Mouse (Mus musculus) monocyte, adult 2 months (primary cell): ENCODE data around the gene Egln3.
A peak's percentile ranks its signal among the peaks of the same experiment; 100 is the strongest.

Source experiments
- DNase-seq, 2 experiments: peaks; one replicate each; pipeline ENCODE4 v3.0.0; 2022; ENCODE audit warnings: low spot score in 2 of 2, low read depth in 1 of 2

The Egln3 gene

DNA sequence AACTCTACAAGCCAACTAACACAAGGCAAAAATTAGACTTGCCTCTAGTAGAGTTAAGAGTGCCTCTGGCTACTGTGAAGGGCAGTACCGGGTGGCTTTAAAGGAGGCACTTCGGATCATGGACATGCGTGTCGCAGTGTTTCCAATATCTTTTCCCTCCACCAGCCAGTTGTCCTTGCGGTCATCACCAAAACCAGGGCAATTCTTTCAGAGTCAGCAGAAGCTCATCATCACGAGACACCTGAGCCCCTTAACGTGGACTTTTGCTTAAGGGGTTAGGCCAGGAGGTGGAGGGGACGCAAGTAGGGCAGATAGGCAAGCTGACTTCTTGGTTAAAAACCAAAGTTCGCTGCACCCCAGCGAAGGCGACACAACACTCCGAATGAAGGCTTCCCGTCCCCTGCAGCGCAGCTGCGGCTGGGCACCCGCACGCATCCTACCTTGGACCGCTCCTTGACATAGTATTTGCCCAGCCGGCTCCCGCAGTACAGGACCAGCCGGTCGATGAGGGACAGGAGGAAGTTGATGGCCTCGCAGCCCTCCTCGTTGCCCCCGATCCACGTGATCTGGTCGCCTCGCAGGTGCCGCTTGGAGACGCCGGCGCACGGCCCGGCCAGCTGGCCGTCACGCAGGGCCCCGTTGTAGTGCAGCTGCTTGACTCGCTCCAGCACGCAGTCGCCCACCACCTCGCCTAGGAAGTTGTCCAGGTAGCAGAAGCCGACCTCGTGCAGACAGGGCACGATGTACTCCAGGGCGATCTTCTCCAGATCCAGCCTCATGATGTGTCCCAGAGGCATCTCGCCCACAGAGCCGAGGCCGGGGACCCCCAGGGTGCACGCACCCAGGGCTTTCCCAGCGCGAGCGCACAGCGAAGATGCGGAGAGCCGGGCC is 650 bp downstream of the Egln3 start:
- peak in 1 of 2 experiments; percentile 8 for DNase-seq

DNA sequence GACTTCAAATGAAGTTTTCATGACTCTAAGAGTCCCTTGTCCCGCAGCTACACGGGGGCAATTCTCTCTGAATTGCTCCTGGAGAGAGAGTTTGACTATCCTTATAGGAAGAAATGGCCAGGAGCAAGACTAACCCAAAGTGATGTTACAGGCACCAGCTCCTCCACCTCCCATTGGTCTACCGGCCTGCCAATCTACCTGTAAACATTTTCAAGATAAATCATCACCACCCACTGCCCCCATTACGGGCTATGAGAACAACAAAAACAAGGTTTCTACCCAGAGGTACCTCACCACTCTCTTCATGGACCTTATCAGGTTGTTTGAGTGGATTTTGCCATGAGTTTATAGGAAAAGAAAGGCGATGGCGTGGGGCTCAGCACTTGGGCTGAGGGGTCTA is 1.4 kb downstream of the Egln3 start:
- DNase-seq: no peak

DNA sequence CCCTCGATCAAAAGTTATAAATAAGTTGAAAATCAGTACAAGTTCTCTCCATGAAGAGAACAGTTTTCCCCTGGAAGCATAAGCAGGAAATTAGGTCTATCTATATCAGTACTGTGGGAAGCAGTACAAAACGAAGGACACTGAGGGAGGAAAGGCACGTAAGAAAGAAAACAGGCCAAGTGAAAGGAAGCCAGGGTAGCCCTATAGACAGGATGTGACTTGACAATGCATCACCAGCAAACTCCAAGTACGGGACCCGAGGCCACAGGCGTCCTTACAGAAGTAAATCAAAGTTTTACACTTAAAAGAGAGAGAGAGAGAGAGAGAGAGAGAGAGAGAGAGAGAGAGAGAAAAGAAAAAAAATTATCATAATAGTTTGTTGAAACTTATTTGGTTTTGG is 2.8 kb downstream of the Egln3 start:
- no peak for DNase-seq

GRCm38 (mm10) chr12:54200172-54200571 is 3.5 kb downstream of the Egln3 start:
- no peak for DNase-seq

DNA sequence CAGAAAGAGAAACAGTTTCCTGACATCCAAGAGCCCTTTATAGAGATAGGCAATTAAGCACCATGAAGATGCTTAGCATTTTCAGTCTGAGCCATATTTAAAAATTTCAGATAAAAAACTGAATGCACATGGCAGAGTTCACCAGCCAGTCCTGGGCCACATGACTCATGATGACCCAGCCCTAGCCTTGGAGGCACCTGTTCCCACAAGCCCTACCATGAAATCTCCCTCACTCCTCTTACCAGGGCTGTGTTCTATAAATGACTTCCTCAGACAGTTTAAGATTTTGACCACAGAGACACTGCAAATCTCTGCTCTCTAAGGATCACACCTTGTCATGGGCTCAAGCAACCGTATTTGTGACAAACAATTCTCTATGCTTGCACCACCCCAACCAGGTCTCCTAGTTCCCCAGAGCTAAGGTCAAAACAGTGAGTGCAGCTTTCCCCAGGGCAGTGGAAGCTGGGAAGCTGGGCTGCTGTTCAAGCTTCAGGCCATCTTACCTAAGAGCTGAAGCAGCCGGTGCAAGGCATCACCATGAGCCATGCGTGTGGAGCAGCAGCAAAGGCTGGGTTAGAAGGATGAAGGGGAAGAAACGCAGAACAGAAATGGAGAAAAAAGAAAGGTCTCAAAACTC is 5.3 kb downstream of the Egln3 start:
- no peak for DNase-seq

GRCm38 (mm10) chr12:54197849-54198248 is 5.8 kb downstream of the Egln3 start:
- no peak for DNase-seq

DNA sequence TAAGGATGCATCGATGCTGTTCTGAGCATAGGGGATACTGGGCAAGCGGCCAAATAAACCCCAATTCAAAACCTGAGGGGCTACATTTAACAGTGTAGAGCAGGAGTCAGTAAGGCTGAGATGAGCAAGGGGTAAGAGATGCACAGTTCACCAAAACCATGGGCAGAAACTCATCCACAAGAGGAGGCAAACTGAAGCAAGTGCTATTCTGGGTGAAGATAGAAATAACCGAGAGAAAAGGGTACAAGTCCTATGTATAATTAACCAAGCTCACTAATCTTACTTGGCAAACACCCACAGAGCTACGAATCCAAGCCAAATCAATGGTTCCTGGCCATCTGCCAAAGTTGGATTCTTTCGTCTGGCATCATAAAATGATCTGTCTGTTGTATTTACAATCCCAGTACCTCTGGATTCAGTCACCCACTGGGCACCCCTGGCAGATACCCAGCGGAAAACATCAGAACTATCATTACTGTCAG is 6.3 kb downstream of the Egln3 start:
- no peak for DNase-seq

DNA sequence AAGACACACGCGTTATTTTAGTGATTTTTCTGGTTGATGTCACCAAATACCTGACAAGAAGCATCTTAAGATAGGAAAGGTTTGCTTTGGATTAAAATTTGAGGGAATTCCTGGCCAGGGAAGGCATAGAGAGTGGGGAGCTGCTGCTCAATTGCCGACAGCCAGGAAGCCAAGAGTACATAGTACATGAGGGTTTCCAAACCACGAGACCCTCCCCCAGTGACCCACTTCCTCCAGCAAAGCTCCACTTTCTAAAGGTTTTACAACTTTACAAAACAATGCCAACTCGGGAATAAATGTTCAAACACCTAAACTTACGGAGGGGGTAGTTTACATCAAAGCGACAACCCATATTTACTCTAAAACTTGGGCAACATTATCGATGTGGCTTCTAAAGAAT is 6.8 kb downstream of the Egln3 start:
- DNase-seq: no peak

DNA sequence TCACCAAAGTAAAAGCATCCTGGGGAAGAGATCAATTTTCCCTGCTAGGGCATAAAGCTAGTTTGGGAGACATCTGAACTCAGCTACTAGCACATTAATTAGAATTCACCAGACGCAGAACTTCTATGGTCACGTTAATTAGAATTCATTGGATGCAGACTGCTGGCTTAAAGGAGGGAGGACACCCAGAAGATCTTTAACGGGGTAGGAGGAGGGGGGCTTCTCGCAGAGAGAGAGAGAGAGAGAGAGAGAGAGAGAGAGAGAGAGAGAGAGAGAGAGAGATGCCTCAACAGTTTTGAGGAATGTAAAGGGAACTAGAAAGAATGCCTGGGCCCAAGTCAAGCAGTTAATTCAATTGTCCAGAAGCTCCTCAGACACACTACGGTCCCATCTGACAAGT is 9.5 kb downstream of the Egln3 start:
- DNase-seq: no peak

- DNase-seq: no peak
These were observed 11.4 kb downstream of the Egln3 start for GRCm38 (mm10) chr12:54192305-54192661.

- peak in 1 of 2 experiments; percentile 15 for DNase-seq
These were observed 11.9 kb downstream of the Egln3 start for GRCm38 (mm10) chr12:54191608-54192304.

- DNase-seq: peak in 1 of 2 experiments; percentile 10
These were observed 12.5 kb downstream of the Egln3 start for GRCm38 (mm10) chr12:54191181-54191580.

GRCm38 (mm10) chr12:54187812-54188600 is 15.7 kb downstream of the Egln3 start:
- DNase-seq: no peak

- DNase-seq: no peak
These were observed 16.6 kb downstream of the Egln3 start for GRCm38 (mm10) chr12:54186926-54187623.

GRCm38 (mm10) chr12:54184264-54184663 is 19.4 kb downstream of the Egln3 start:
- DNase-seq: no peak

DNA sequence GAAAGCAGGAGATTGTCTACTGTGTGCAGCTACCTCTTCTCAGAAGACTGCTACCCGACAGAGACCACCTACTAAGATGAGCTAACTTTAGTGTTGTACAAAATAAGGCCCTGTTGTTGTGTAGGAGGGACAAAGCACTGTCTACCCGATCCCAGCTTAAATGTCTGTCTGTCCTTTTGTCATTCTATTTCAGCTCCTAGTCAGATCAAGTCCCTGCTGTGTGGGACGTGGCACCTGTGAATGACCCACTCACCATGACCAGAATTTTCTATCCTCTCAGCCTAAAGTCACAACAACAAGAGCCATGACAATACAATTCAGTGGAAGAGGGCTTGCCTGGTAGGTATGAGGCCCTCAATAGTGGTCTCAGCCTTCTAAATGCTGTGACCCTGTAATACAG is 25.3 kb downstream of the Egln3 start:
- DNase-seq: no peak

- no peak for DNase-seq
These were observed 34.9 kb downstream of the Egln3 start for GRCm38 (mm10) chr12:54168786-54169185.

DNA sequence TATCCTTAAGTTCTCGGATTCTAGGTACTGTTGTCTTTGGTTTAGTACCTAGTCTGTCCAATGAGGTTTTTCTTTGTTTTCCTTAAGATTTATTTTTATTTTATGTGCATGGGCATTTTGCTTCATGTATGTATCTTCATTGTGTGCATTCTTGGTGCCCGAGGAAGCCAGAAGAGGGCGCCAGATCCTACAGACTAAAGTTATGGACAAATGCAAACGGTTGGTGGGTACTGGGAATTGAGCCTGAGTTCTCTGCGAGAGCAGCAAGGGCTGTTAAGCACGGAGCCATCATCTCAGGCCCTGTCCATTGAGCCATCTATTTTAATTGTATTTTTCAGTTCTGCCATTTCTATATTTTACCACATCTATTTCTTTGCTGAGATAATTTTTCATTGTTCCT is 35.9 kb downstream of the Egln3 start:
- DNase-seq: no peak

DNA sequence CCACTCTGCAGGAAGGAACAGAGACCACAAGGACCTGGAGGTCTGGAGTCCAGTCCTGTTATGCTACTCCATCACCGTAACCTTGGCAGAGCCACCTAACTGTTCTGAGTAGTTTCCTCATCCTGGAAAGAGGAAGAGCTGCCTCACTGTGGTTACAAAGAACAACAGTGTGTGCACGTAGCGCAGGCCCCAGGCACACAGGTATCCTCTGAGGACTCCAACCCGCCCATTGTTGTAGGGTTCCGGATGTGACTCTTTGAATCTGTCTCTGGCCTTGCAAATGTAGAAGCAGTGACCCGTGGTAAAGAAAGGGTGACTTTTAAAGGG is 39.0 kb downstream of the Egln3 start:
- DNase-seq: no peak

GRCm38 (mm10) chr12:54164040-54164723 is 39.5 kb downstream of the Egln3 start:
- no peak for DNase-seq
